Mouse (Mus musculus) limb, embryonic 11.5 days (tissue): ENCODE results near the gene Txnrd2. TPM values are rescaled to one million over a fixed set of nuclear protein-coding genes. Genes with fewer than 3 reads are reported as not detected.

ENCODE experiments used
- ATAC-seq: fragments of 200-750 bp; cut with Nextera tagmentation; 2 replicates; pipeline ENCODE4 v1.8.0; 2017; ENCODE audit warnings: low read depth; ENCODE audit not compliant: insufficient number of reproducible peaks, low FRiP score, low TSS enrichment
- DNase-seq: peaks from one replicate; pipeline ENCODE4 v3.0.0-alpha.2; 2015; ENCODE audit warnings: low spot score
- H3K27ac ChIP-seq: fragments of 300-500 bp; sonication (generic); replicated peaks from 2 replicates; pipeline ENCODE4 v1.5.1; 2014; ENCODE audit warnings: low read depth, mild to moderate bottlenecking, low read length
- H3K27me3 ChIP-seq: fragments of 300-500 bp; sonication (generic); 2 replicates; pipeline ENCODE4 v1.6.1; 2014; ENCODE audit warnings: mild to moderate bottlenecking, low read length, mixed read lengths; ENCODE audit not compliant: control insufficient read depth, insufficient read depth
- H3K36me3 ChIP-seq: fragments of 300-500 bp; sonication (generic); 2 replicates; pipeline ENCODE4 v1.6.1; 2014; ENCODE audit warnings: mild to moderate bottlenecking, low read length, moderate library complexity, mixed read lengths; ENCODE audit not compliant: control insufficient read depth, insufficient read depth
- H3K4me1 ChIP-seq: fragments of 300-500 bp; sonication (generic); 2 replicates; pipeline ENCODE4 v1.6.1; 2014; ENCODE audit warnings: low read length, mixed read lengths; ENCODE audit not compliant: control insufficient read depth, insufficient read depth
- H3K4me2 ChIP-seq: fragments of 300-500 bp; sonication (generic); 2 replicates; pipeline ENCODE4 v1.6.1; 2014; ENCODE audit warnings: low read depth, mild to moderate bottlenecking, moderate library complexity; ENCODE audit not compliant: severe bottlenecking
- H3K4me3 ChIP-seq: fragments of 300-500 bp; sonication (generic); 2 replicates; pipeline ENCODE4 v1.5.1; 2014; ENCODE audit warnings: low read depth, low read length
- H3K9ac ChIP-seq: fragments of 300-500 bp; sonication (generic); 2 replicates; pipeline ENCODE4 v1.6.1; 2014; ENCODE audit warnings: mild to moderate bottlenecking, low read length
- H3K9me3 ChIP-seq: fragments of 300-500 bp; sonication (generic); 2 replicates; pipeline ENCODE4 v1.6.1; 2016; ENCODE audit warnings: low read length; ENCODE audit not compliant: control insufficient read depth
- WGBS: fragments of 180-500 bp; shearing (Covaris S2); extraction: QIAGEN DNeasy Blood & Tissue Kit; methylation state at CpG from one replicate; pipeline ENCODE4 v1.1.7; 2014; 5-methylcytosine and 5-hydroxymethylcytosine counted together
- polyA plus RNA-seq: library from polyadenylated mRNA; unstranded; fragments of >200 nt; fragmentation: Nextera tagmentation; extraction: Ambion mirVana; gene quantifications from 2 replicates; pipeline ENCODE4 v1.2.1, GENCODE M21; 2014

The Txnrd2 gene
- polyA plus RNA-seq, 1 experiment from 2014 or later, result 21.9 TPM

GRCm38 (mm10) chr16:18391127-18391526 is 35.1 kb upstream of the Txnrd2 start:
- H3K4me2 ChIP-seq, result no peak overlapping the region
- DNase-seq (no peak), ATAC-seq (no peak)
- no peaks in the 10 kb centered on the region for H3K27me3 ChIP-seq
- H3K4me3 ChIP-seq, result no peak overlapping the region
- no peak overlapping the region for H3K27ac ChIP-seq
- no peaks in the 10 kb centered on the region for H3K36me3 ChIP-seq
- peaks cover 29% of the 10 kb centered on the region for H3K4me1 ChIP-seq
- no peaks in the 10 kb centered on the region for H3K9me3 ChIP-seq
- WGBS, result 99% methylated on average over 3 of the region's 3 CpGs
- no peak overlapping the region for H3K9ac ChIP-seq

GRCm38 (mm10) chr16:18391728-18392127 is 34.5 kb upstream of the Txnrd2 start:
- DNase-seq (no peak), ATAC-seq (no peak)
- Histone ChIP-seq H3K36me3 (no peaks in the 10 kb centered on the region), H3K4me3 (no peak overlapping the region), H3K27me3 (no peaks in the 10 kb centered on the region), H3K4me1 (peaks cover 30% of the 10 kb centered on the region), H3K9me3 (no peaks in the 10 kb centered on the region), H3K9ac (no peak overlapping the region), H3K27ac (no peak overlapping the region), H3K4me2 (no peak overlapping the region)
- WGBS, result 88% methylated on average over 3 of the region's 3 CpGs

GRCm38 (mm10) chr16:18392469-18393426 is 33.4 kb upstream of the Txnrd2 start:
- H3K27ac ChIP-seq, result peak overlapping the region; percentile 68
- under 1% methylated on average over 62 of the region's 63 CpGs for WGBS
- H3K4me3 ChIP-seq, result peak overlapping the region; percentile 84
- no peaks in the 10 kb centered on the region for H3K27me3 ChIP-seq
- ATAC-seq, result peak; percentile 79
- H3K4me1 ChIP-seq, result peaks cover 23% of the 10 kb centered on the region
- no peaks in the 10 kb centered on the region for H3K9me3 ChIP-seq
- DNase-seq, result peak; percentile 90
- peak overlapping the region; percentile 76 for H3K9ac ChIP-seq
- H3K4me2 ChIP-seq, result peak overlapping the region; percentile 70
- H3K36me3 ChIP-seq, result peaks cover 5% of the 10 kb centered on the region

DNA sequence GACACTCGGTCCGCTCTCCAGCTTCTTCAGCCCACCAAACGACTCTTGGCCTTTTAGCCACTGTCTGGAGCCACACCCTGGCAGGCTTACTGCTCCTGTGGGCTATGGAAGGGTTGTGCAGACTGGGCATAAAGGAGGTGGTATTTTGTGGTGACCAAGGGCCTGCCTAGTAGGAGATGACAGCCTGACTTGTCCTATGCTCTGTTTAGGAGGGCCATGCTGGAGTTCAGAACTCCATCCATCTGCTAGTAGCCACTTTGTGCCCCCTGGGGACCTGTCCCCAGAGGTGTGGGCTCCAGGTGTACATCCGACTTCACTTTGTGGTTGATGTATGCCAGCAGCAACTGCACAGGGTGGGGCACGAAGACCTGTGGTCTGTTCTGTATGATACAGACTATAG is 32.6 kb upstream of the Txnrd2 start:
- Histone ChIP-seq H3K36me3 (peaks cover 11% of the 10 kb centered on the region), H3K27me3 (no peaks in the 10 kb centered on the region), H3K9ac (peak overlapping the region; percentile 76; the same call in 1 of the 2 replicates), H3K9me3 (no peaks in the 10 kb centered on the region), H3K4me2 (peak overlapping the region; percentile 70), H3K27ac (no peak overlapping the region), H3K4me3 (peak overlapping the region; percentile 84), H3K4me1 (peaks cover 18% of the 10 kb centered on the region)
- ATAC-seq, result no peak
- WGBS, result 55% methylated on average over 5 of the region's 5 CpGs
- DNase-seq, result no peak

DNA sequence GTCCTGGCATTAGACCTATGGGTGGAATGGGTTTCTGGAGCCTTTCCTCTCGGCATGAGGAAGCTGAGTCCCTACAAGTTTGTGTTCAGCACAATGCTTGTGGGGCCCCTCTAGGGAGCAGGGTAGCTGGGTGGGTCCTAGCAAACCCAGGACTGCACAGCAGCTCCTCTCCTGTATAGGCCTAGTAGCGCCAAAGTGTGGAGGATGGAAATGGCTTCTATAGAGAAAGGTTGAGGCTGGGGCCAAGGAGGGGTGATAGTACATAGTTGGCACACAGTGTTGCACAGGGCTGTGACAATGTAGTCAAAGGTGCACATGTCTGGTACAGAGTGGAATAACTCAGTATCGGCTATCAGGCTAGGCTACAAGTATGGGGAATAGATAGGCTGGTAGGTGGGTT is 32.1 kb upstream of the Txnrd2 start:
- no peak overlapping the region for H3K9ac ChIP-seq
- no peaks in the 10 kb centered on the region for H3K27me3 ChIP-seq
- H3K9me3 ChIP-seq, result no peaks in the 10 kb centered on the region
- H3K36me3 ChIP-seq, result peaks cover 13% of the 10 kb centered on the region
- 95% methylated on average over 3 of the region's 3 CpGs for WGBS
- DNase-seq, result no peak
- H3K27ac ChIP-seq, result no peak overlapping the region
- H3K4me3 ChIP-seq, result no peak overlapping the region
- no peak for ATAC-seq
- no peak overlapping the region for H3K4me2 ChIP-seq
- H3K4me1 ChIP-seq, result peaks cover 15% of the 10 kb centered on the region

- no peak overlapping the region for H3K4me3 ChIP-seq
- no peak overlapping the region for H3K4me2 ChIP-seq
- H3K9me3 ChIP-seq, result no peaks in the 10 kb centered on the region
- no peak overlapping the region for H3K9ac ChIP-seq
- no peak overlapping the region for H3K27ac ChIP-seq
- H3K36me3 ChIP-seq, result peaks cover 21% of the 10 kb centered on the region
- H3K27me3 ChIP-seq, result no peaks in the 10 kb centered on the region
- WGBS, result 30% methylated on average over 11 of the region's 11 CpGs
- H3K4me1 ChIP-seq, result peaks cover 15% of the 10 kb centered on the region
- no peak for ATAC-seq
- DNase-seq, result no peak
These were observed 31.2 kb upstream of the Txnrd2 start for GRCm38 (mm10) chr16:18394777-18395619.

- 41% methylated on average over 6 of the region's 7 CpGs for WGBS
- H3K4me3 ChIP-seq, result no peak overlapping the region
- ATAC-seq (no peak), DNase-seq (no peak)
- no peaks in the 10 kb centered on the region for H3K9me3 ChIP-seq
- no peaks in the 10 kb centered on the region for H3K27me3 ChIP-seq
- peaks cover 17% of the 10 kb centered on the region for H3K4me1 ChIP-seq
- no peak overlapping the region for H3K27ac ChIP-seq
- H3K36me3 ChIP-seq, result peaks cover 25% of the 10 kb centered on the region
- no peak overlapping the region for H3K9ac ChIP-seq
- H3K4me2 ChIP-seq, result no peak overlapping the region
These were observed 30.6 kb upstream of the Txnrd2 start for GRCm38 (mm10) chr16:18395620-18396036.

GRCm38 (mm10) chr16:18396201-18396600 is 30.0 kb upstream of the Txnrd2 start:
- no peak for DNase-seq
- Histone ChIP-seq H3K27ac (no peak overlapping the region), H3K27me3 (no peaks in the 10 kb centered on the region), H3K36me3 (peaks cover 26% of the 10 kb centered on the region), H3K9me3 (no peaks in the 10 kb centered on the region), H3K4me1 (peaks cover 21% of the 10 kb centered on the region), H3K4me3 (no peak overlapping the region), H3K9ac (no peak overlapping the region), H3K4me2 (no peak overlapping the region)
- ATAC-seq, result no peak
- 92% methylated on average over 2 of the region's 2 CpGs for WGBS
